12 mouse cellular contexts compared by ENCODE assay signal in the genomic region with DNA sequence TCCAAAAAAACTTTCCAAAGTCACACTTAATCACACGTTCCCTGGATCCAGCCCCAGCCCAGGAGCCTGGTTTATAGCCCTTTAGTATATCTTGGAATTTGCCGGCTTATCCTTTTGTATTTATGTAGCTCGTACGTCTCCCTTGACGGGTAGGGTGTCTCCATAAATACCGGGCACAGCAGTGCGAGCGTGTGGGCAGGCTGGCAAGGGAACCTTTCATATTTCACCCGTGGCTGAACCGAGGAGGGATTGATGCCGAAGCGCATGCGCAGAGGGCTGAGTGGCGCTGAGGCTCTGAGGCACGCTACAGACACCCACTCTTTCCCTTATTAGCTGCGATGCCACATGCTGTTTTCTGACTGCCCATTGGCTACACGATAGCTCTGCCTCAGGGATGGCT.
DNase-seq lines count a peak whose midpoint lies in the region; ATAC-seq lines count a peak whose summit lies in the region.
"Had no signal": no experiment of that assay in that cellular context is flagged by ENCODE, and none has a peak within 500 bp of the region (broad histone marks: within the 10 kb centered on the region; RNA-seq: fewer than 3 reads in every experiment).

No protein-coding gene starts in this region.

- H3K4me2 ChIP-seq in neural tube, embryonic 15.5 days: peak overlapping the region; percentile 13; the same call in 1 of the 2 replicates
- H3K4me2 ChIP-seq in midbrain, embryonic 15.5 days: no peak overlapping the region
- H3K4me2 ChIP-seq: forebrain, embryonic 12.5 days; limb, embryonic 15.5 days had no signal

- H3K36me3 ChIP-seq in neural tube, embryonic 15.5 days: no peaks in the 10 kb centered on the region
- H3K36me3 ChIP-seq in midbrain, embryonic 15.5 days (replicated peaks): no peaks in the 10 kb centered on the region
- H3K36me3 ChIP-seq: forebrain, embryonic 12.5 days; hindbrain, embryonic 10.5 days; limb, embryonic 15.5 days had no signal

- peak; percentile 52 to 72 for DNase-seq in layer of hippocampus, adult 18-20 months (ENCODE audit: low spot score in 2 of 2)
- DNase-seq in layer of hippocampus, adult 9-10 months (ENCODE audit: low spot score): no peak
- DNase-seq in cerebellum, adult 9-11 months: peak; percentile 12
- DNase-seq in layer of hippocampus, adult 8-10 months (ENCODE audit: low spot score in 2 of 2): peak; percentile 42 to 51
- no peak for DNase-seq in urinary bladder, adult 18-20 months (ENCODE audit: low spot score in 2 of 2)
- DNase-seq in thymus, postnatal 0 days (ENCODE audit: low spot score): no peak
- DNase-seq: kidney, adult 18-20 months had no signal

- no peak for ATAC-seq in neural tube, embryonic 15.5 days (ENCODE audit: low FRiP score)
- ATAC-seq in midbrain, embryonic 15.5 days (replicated peaks): no peak

- H3K4me1 ChIP-seq in neural tube, embryonic 15.5 days: peaks cover 6% of the 10 kb centered on the region
- H3K4me1 ChIP-seq in midbrain, embryonic 15.5 days: no peaks in the 10 kb centered on the region
- H3K4me1 ChIP-seq: hindbrain, embryonic 10.5 days had no signal

- no peaks in the 10 kb centered on the region for H3K9me3 ChIP-seq in neural tube, embryonic 15.5 days (replicated peaks)
- no peaks in the 10 kb centered on the region for H3K9me3 ChIP-seq in midbrain, embryonic 15.5 days
- H3K9me3 ChIP-seq: forebrain, embryonic 12.5 days; hindbrain, embryonic 10.5 days; limb, embryonic 15.5 days had no signal

- H3K9ac ChIP-seq in neural tube, embryonic 15.5 days (replicated peaks): no peak overlapping the region
- H3K9ac ChIP-seq in midbrain, embryonic 15.5 days: no peak overlapping the region
- H3K9ac ChIP-seq: forebrain, embryonic 12.5 days; limb, embryonic 15.5 days had no signal

- WGBS in neural tube, embryonic 15.5 days: 53% methylated on average over 17 of the region's 17 CpGs
- WGBS in midbrain, embryonic 15.5 days: 82% methylated on average over 17 of the region's 17 CpGs

- no peaks in the 10 kb centered on the region for H3K27me3 ChIP-seq in neural tube, embryonic 15.5 days (replicated peaks)
- H3K27me3 ChIP-seq in midbrain, embryonic 15.5 days (replicated peaks): no peaks in the 10 kb centered on the region
- H3K27me3 ChIP-seq: forebrain, embryonic 12.5 days; limb, embryonic 15.5 days had no signal

- H3K27ac ChIP-seq in neural tube, embryonic 15.5 days (replicated peaks): peak overlapping the region; percentile 13; the same call in 1 of the 2 replicates
- H3K27ac ChIP-seq in midbrain, embryonic 15.5 days: no peak overlapping the region
- H3K27ac ChIP-seq: forebrain, embryonic 12.5 days; hindbrain, embryonic 10.5 days; limb, embryonic 15.5 days had no signal

- no peak overlapping the region for H3K4me3 ChIP-seq in neural tube, embryonic 15.5 days (replicated peaks)
- no peak overlapping the region for H3K4me3 ChIP-seq in midbrain, embryonic 15.5 days
- H3K4me3 ChIP-seq: forebrain, embryonic 12.5 days; hindbrain, embryonic 10.5 days; limb, embryonic 15.5 days had no signal

Comparison
In these comparisons a context has a peak if more than half of its experiments do, and no peak if none do; other contexts are left out.
1. DNase-seq: peak in layer of hippocampus, adult 18-20 months (2 of 2), cerebellum, adult 9-11 months (single experiment) and layer of hippocampus, adult 8-10 months (2 of 2); none in layer of hippocampus, adult 9-10 months (single experiment), urinary bladder, adult 18-20 months (0 of 2) and thymus, postnatal 0 days (single experiment).